Comparison of ENCODE assay signal across 17 mouse cellular contexts in the genomic region with DNA sequence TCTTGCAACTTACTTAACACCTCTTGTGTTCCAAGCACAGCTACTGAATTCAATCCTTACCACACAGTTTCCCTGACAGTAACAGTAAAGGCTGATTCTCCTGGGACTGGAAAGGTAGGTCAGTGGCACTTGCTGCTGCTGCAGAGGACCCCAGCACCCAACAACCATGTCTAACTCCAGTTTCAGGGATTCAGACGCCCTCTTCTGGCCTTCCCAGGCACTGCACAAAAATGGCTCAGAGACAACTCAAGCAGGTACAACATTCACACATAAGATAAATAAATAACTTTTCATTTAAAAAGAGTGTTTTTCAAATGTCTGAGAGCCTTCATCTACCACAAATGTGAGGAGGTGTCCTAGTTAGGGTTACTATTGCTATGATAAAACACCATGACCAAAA. TPM values are rescaled to one million over a fixed set of nuclear protein-coding genes. Genes with fewer than 3 reads are reported as not detected.
DNase-seq lines count a peak whose midpoint lies in the region; ATAC-seq and TF ChIP-seq lines count a peak whose summit lies in the region.
"Had no signal": no experiment of that assay in that cellular context is flagged by ENCODE, and none has a peak within 500 bp of the region (broad histone marks: within the 10 kb centered on the region; RNA-seq: fewer than 3 reads in every experiment).

No protein-coding gene starts in this region.

- WGBS in heart, adult 2 months, result 9% methylated on average over 1 of the region's 1 CpGs
- 0% methylated on average over 1 of the region's 1 CpGs for WGBS in lung, postnatal 0 days
- 8% methylated on average over 1 of the region's 1 CpGs for WGBS in heart, embryonic 11.5 days (ENCODE audit: insufficient replicate concordance)

- no peaks in the 10 kb centered on the region for H3K9me3 ChIP-seq in lung, postnatal 0 days (ENCODE audit: low read length)
- no peaks in the 10 kb centered on the region for H3K9me3 ChIP-seq in heart, embryonic 11.5 days (replicated peaks; ENCODE audit: control insufficient read depth, low read length)
- H3K9me3 ChIP-seq: forebrain, embryonic 13.5 days; G1E; heart, embryonic 15.5 days; stomach, embryonic 15.5 days had no signal

- no peaks in the 10 kb centered on the region for H3K27me3 ChIP-seq in heart, adult 2 months (ENCODE audit: control insufficient read depth, insufficient read depth, low read length)
- H3K27me3 ChIP-seq in lung, postnatal 0 days (replicated peaks; ENCODE audit: insufficient read depth, low read length), result no peaks in the 10 kb centered on the region
- no peaks in the 10 kb centered on the region for H3K27me3 ChIP-seq in heart, embryonic 11.5 days (ENCODE audit: control insufficient read depth, insufficient read depth, low read length)
- H3K27me3 ChIP-seq: forebrain, embryonic 13.5 days; heart, embryonic 15.5 days; stomach, embryonic 15.5 days had no signal

- TF ChIP-seq POLR2A in heart, adult 2 months (IDR thresholded peaks at IDR 0.05; ENCODE audit: insufficient read depth, low read depth, low read length), result no peak

- no peak for DNase-seq in heart, adult 2 months
- no peak for DNase-seq in heart, adult 11 months
- no peak for DNase-seq in lung, postnatal 0 days (ENCODE audit: low spot score)
- DNase-seq in lung, postnatal 14 days, result no peak
- peak; percentile 18 for DNase-seq in NIH3T3 (ENCODE audit: low read depth)
- peak; percentile 16 for DNase-seq in retina, postnatal 1 day
- DNase-seq: gastrocnemius, postnatal 14 days; right cerebral cortex, postnatal 25 days had no signal

- H3K79me2 ChIP-seq in heart, adult 2 months (replicated peaks; ENCODE audit: control insufficient read depth, insufficient read depth, low read length), result no peaks in the 10 kb centered on the region

- no peaks in the 10 kb centered on the region for H3K36me3 ChIP-seq in heart, adult 2 months (ENCODE audit: control insufficient read depth, insufficient read depth, low read length)
- no peaks in the 10 kb centered on the region for H3K36me3 ChIP-seq in lung, postnatal 0 days (ENCODE audit: insufficient read depth, low read length)
- H3K36me3 ChIP-seq in heart, embryonic 11.5 days (ENCODE audit: control insufficient read depth, insufficient read depth, low read length), result peaks cover 15% of the 10 kb centered on the region

- no peak overlapping the region for H3K4me2 ChIP-seq in lung, postnatal 0 days (replicated peaks; ENCODE audit: low read depth, low read length)
- no peak overlapping the region for H3K4me2 ChIP-seq in heart, embryonic 11.5 days
- H3K4me2 ChIP-seq: forebrain, embryonic 13.5 days; heart, embryonic 15.5 days; stomach, embryonic 15.5 days had no signal

- no peak overlapping the region for H3K9ac ChIP-seq in heart, adult 2 months (ENCODE audit: low read depth, low read length)
- no peak overlapping the region for H3K9ac ChIP-seq in lung, postnatal 0 days (replicated peaks; ENCODE audit: low read depth)
- no peak overlapping the region for H3K9ac ChIP-seq in heart, embryonic 11.5 days (ENCODE audit: low read depth, low read length)
- H3K9ac ChIP-seq: forebrain, embryonic 13.5 days; heart, embryonic 15.5 days; stomach, embryonic 15.5 days had no signal

- ATAC-seq in lung, postnatal 0 days, result no peak
- no peak for ATAC-seq in heart, embryonic 11.5 days (replicated peaks; ENCODE audit: insufficient number of reproducible peaks, low FRiP score, low TSS enrichment)
- no peak for ATAC-seq in megakaryocyte progenitor cell, adult 5-6 weeks (replicated peaks; ENCODE audit: poor library complexity)
- ATAC-seq: forebrain, embryonic 13.5 days; hindbrain, embryonic 16.5 days; midbrain, embryonic 16.5 days had no signal

- intact Hi-C loops in heart, adult 2 months (cut with DNase I), result loop anchor here (5.0 to 10.0 kb wide), 3 partner anchors 55 to 822 kb away; a partner anchor contains a TSS

- no peak overlapping the region for H3K27ac ChIP-seq in heart, adult 2 months
- H3K27ac ChIP-seq in lung, postnatal 0 days (ENCODE audit: low read length), result no peak overlapping the region
- no peak overlapping the region for H3K27ac ChIP-seq in heart, embryonic 11.5 days (ENCODE audit: low read depth, low read length)
- H3K27ac ChIP-seq: forebrain, embryonic 13.5 days; heart, embryonic 15.5 days; stomach, embryonic 15.5 days had no signal

- TF ChIP-seq CTCF in heart, adult 2 months (IDR thresholded peaks at IDR 0.05), result peak; percentile 46
- TF ChIP-seq CTCF in lung, postnatal 0 days (IDR thresholded peaks at IDR 0.05), result peak; percentile 53

- peaks cover 1% of the 10 kb centered on the region for H3K4me1 ChIP-seq in heart, adult 2 months (ENCODE audit: control insufficient read depth, insufficient read depth, low read length)
- peaks cover under 1% of the 10 kb centered on the region; the same call in 1 of the 2 replicates for H3K4me1 ChIP-seq in lung, postnatal 0 days (ENCODE audit: insufficient read depth, low read depth, low read length)
- no peaks in the 10 kb centered on the region for H3K4me1 ChIP-seq in heart, embryonic 11.5 days (ENCODE audit: control insufficient read depth, insufficient read depth, low read length)

- TF ChIP-seq EP300 in heart, adult 2 months (IDR thresholded peaks at IDR 0.05; ENCODE audit: insufficient read depth, low read depth, low read length), result no peak
- no peak for TF ChIP-seq EP300 in lung, postnatal 0 days (IDR thresholded peaks at IDR 0.05)

- no peak overlapping the region for H3K4me3 ChIP-seq in heart, adult 2 months
- no peak overlapping the region for H3K4me3 ChIP-seq in lung, postnatal 0 days (ENCODE audit: low read depth, low read length)
- H3K4me3 ChIP-seq in heart, embryonic 11.5 days (ENCODE audit: low read depth, low read length), result no peak overlapping the region
- H3K4me3 ChIP-seq: forebrain, embryonic 13.5 days; heart, embryonic 15.5 days; stomach, embryonic 15.5 days had no signal

RNA-seq across cellular contexts. Expression of a gene that starts 1.7 kb away (rescaled TPM):
- total RNA-seq in heart, adult 2 months (2021), result 10 to 100 TPM; 31.0 to 34.1 TPM
- polyA plus RNA-seq in heart, adult 2 months (2012; rRNA removed), result 25.1 and 42.5 TPM in 2 replicates
- 14.1 and 17.4 TPM in 2 replicates for polyA plus RNA-seq in lung, postnatal 0 days (2015; fragmentation: Nextera tagmentation; extraction: Ambion mirVana)
- 28.0 and 31.0 TPM in 2 replicates for polyA plus RNA-seq in heart, embryonic 11.5 days (2014; fragmentation: Nextera tagmentation; extraction: Ambion mirVana)
- 3.3 and 4.7 TPM in 2 replicates for total RNA-seq in megakaryocyte progenitor cell, adult 5-6 weeks (2015)
- 16.1 and 32.6 TPM in 2 replicates for total RNA-seq in megakaryocyte progenitor cell, adult 5-6 weeks (2017)

RNA-seq across cellular contexts. Expression of a gene that starts 13.3 kb away (rescaled TPM):
- total RNA-seq in heart, adult 2 months (2021), result 1 to 10 TPM; 3.3 to 3.5 TPM
- 0.74 and 0.82 TPM in 2 replicates for polyA plus RNA-seq in heart, adult 2 months (2012; rRNA removed)
- 15.0 and 22.5 TPM in 2 replicates for polyA plus RNA-seq in lung, postnatal 0 days (2015; fragmentation: Nextera tagmentation; extraction: Ambion mirVana)
- 2.8 and 4.6 TPM in 2 replicates for polyA plus RNA-seq in heart, embryonic 11.5 days (2014; fragmentation: Nextera tagmentation; extraction: Ambion mirVana)
- total RNA-seq in megakaryocyte progenitor cell, adult 5-6 weeks (2015), result 2.0 and 2.8 TPM in 2 replicates
- total RNA-seq in megakaryocyte progenitor cell, adult 5-6 weeks (2017), result 1.6 and 5.1 TPM in 2 replicates
- polyA plus RNA-seq: G1E had no signal

RNA-seq across cellular contexts. Expression of a gene that starts 49.6 kb away (rescaled TPM):
- 1 to 10 TPM in 1 of 2 experiments, under 1 TPM in 1; 0.50 to 1.9 TPM for total RNA-seq in heart, adult 2 months (2021)
- polyA plus RNA-seq in heart, adult 2 months (2012; rRNA removed), result 0.44 and 0.76 TPM in 2 replicates
- 0.54 and 0.57 TPM in 2 replicates for polyA plus RNA-seq in lung, postnatal 0 days (2015; fragmentation: Nextera tagmentation; extraction: Ambion mirVana)
- polyA plus RNA-seq in heart, embryonic 11.5 days (2014; fragmentation: Nextera tagmentation; extraction: Ambion mirVana), result 0.94 and 1.7 TPM in 2 replicates
- not detected in 2 replicates for total RNA-seq in megakaryocyte progenitor cell, adult 5-6 weeks (2015)
- total RNA-seq in megakaryocyte progenitor cell, adult 5-6 weeks (2017), result not detected in 2 replicates
- total RNA-seq: left cerebral cortex, postnatal 36 days had no signal

RNA-seq across cellular contexts. Expression of a gene that starts 54.3 kb away (rescaled TPM):
- total RNA-seq in heart, adult 2 months (2021), result 10 to 100 TPM; 62.4 to 67.1 TPM
- 47.0 and 53.2 TPM in 2 replicates for polyA plus RNA-seq in heart, adult 2 months (2012; rRNA removed)
- 52.6 and 55.4 TPM in 2 replicates for polyA plus RNA-seq in lung, postnatal 0 days (2015; fragmentation: Nextera tagmentation; extraction: Ambion mirVana)
- 32.9 and 33.4 TPM in 2 replicates for polyA plus RNA-seq in heart, embryonic 11.5 days (2014; fragmentation: Nextera tagmentation; extraction: Ambion mirVana)
- 85.6 and 97.7 TPM in 2 replicates for total RNA-seq in megakaryocyte progenitor cell, adult 5-6 weeks (2015)
- total RNA-seq in megakaryocyte progenitor cell, adult 5-6 weeks (2017), result 106 and 112 TPM in 2 replicates

Comparison
In these comparisons a context has a peak if more than half of its experiments do, and no peak if none do; other contexts are left out.
1. DNase-seq: peak in NIH3T3 (single experiment) and retina, postnatal 1 day (single experiment); none in heart, adult 2 months (0 of 2), heart, adult 11 months (single experiment), lung, postnatal 0 days (single experiment) and lung, postnatal 14 days (single experiment).